Mouse (Mus musculus) CH12.LX (cell line): Measurements from ENCODE around the gene Setd2. TPM values are rescaled to one million over a fixed set of nuclear protein-coding genes. Genes with fewer than 3 reads are reported as not detected.
A peak's percentile ranks its signal among the peaks of the same experiment; 100 is the strongest.

Experiments used
- DNase-seq: peaks from one replicate; pipeline ENCODE4 v3.0.0-alpha.2; 2013; ENCODE audit errors: extremely low read depth
- H3K27ac ChIP-seq: 2 replicates; pipeline ENCODE4 v1.5.1; 2012; ENCODE audit warnings: low read depth, mild to moderate bottlenecking, control low read depth, moderate library complexity; ENCODE audit not compliant: insufficient read depth
- H3K27me3 ChIP-seq: replicated peaks from 2 replicates; pipeline ENCODE3; 2012; ENCODE audit warnings: inconsistent platforms
- H3K36me3 ChIP-seq, 2 experiments: replicated peaks in 1 of 2; 2 replicates each; pipeline versions ENCODE3 to v1.6.1; 2012; ENCODE audit warnings: inconsistent platforms in 1 of 2, low read length in 1 of 2, mild to moderate bottlenecking in 1 of 2, mixed read lengths in 1 of 2, moderate library complexity in 1 of 2; ENCODE audit not compliant: control insufficient read depth in 1 of 2, insufficient read depth in 1 of 2
- H3K4me1 ChIP-seq, 2 experiments: 2 replicates each; pipeline ENCODE4 v1.6.1; 2012; ENCODE audit warnings: inconsistent platforms in 1 of 2, moderate library complexity in 1 of 2; ENCODE audit not compliant: insufficient read depth in 2 of 2, control insufficient read depth in 1 of 2
- H3K4me2 ChIP-seq: 2 replicates; pipeline ENCODE4 v1.6.1; 2012; ENCODE audit warnings: low read depth, mild to moderate bottlenecking, control low read depth; ENCODE audit not compliant: poor library complexity, insufficient read depth, severe bottlenecking
- H3K4me3 ChIP-seq, 3 experiments: fragments of 150-350 bp in 1 of 3; sonication (generic) in 1 of 3; replicated peaks in 1 of 3; 2 replicates each; pipeline versions ENCODE3 to v1.5.1; 2011 to 2012; ENCODE audit warnings: low read depth in 2 of 3, low read length in 2 of 3, mild to moderate bottlenecking in 2 of 3, moderate library complexity in 2 of 3, control low read depth in 1 of 3, improper control_type of control experiment in 1 of 3, inconsistent platforms in 1 of 3, mixed read lengths in 1 of 3; ENCODE audit not compliant: poor library complexity in 1 of 3
- H3K79me2 ChIP-seq: replicated peaks from 2 replicates; pipeline ENCODE4 v1.6.1; 2012; ENCODE audit warnings: mild to moderate bottlenecking, moderate library complexity; ENCODE audit not compliant: control insufficient read depth, poor library complexity, insufficient read depth, severe bottlenecking; ENCODE audit errors: extremely low read depth
- H3K9ac ChIP-seq: 2 replicates; pipeline ENCODE4 v1.6.1; 2012; ENCODE audit warnings: low read depth, mild to moderate bottlenecking, control low read depth, moderate library complexity; ENCODE audit not compliant: insufficient read depth
- H3K9me3 ChIP-seq: replicated peaks from 2 replicates; pipeline ENCODE3; 2012; ENCODE audit warnings: low read length, inconsistent platforms, mixed read lengths
- BHLHE40 ChIP-seq: IDR thresholded peaks from 2 replicates; pipeline ENCODE4 v1.6.1; 2011; ENCODE audit warnings: mild to moderate bottlenecking, low read depth, low read length, improper control_type of control experiment
- CHD1 ChIP-seq: IDR thresholded peaks from 2 replicates; pipeline ENCODE4 v1.6.1; 2012; ENCODE audit warnings: low read depth, low read length, improper control_type of control experiment, inconsistent platforms
- CTCF ChIP-seq, 2 experiments: IDR thresholded peaks in 1 of 2; conservative IDR thresholded peaks in 1 of 2; 2 replicates each; pipeline ENCODE4 v1.5.1; 2011 to 2012; ENCODE audit warnings: low read depth in 2 of 2, low read length in 2 of 2, improper control_type of control experiment in 1 of 2, inconsistent platforms in 1 of 2, mild to moderate bottlenecking in 1 of 2, moderate library complexity in 1 of 2
- E2F4 ChIP-seq: IDR thresholded peaks from 2 replicates; pipeline ENCODE4 v1.6.1; 2011; ENCODE audit warnings: low read depth, low read length, improper control_type of control experiment; ENCODE audit not compliant: insufficient replicate concordance
- EP300 ChIP-seq: IDR thresholded peaks from 2 replicates; pipeline ENCODE4 v1.6.1; 2011; ENCODE audit warnings: low read length, improper control_type of control experiment
- ETS1 ChIP-seq: conservative IDR thresholded peaks from 2 replicates; pipeline ENCODE4 v1.6.1; 2012; ENCODE audit warnings: low read depth, mild to moderate bottlenecking, inconsistent platforms, low read length, improper control_type of control experiment, moderate library complexity
- HCFC1 ChIP-seq: IDR thresholded peaks from 2 replicates; pipeline ENCODE4 v1.6.1; 2012; ENCODE audit warnings: low read depth, mild to moderate bottlenecking, inconsistent platforms, low read length, improper control_type of control experiment
- IRF4 ChIP-seq: IDR thresholded peaks from 2 replicates; pipeline ENCODE4 v1.6.1; 2014; ENCODE audit warnings: low read depth, mild to moderate bottlenecking, inconsistent platforms, low read length, improper control_type of control experiment
- JUN ChIP-seq: IDR thresholded peaks from 2 replicates; pipeline ENCODE4 v1.6.1; 2011; ENCODE audit warnings: low read depth, mild to moderate bottlenecking, low read length, improper control_type of control experiment, moderate library complexity; ENCODE audit not compliant: insufficient read depth
- JUND ChIP-seq: conservative IDR thresholded peaks from 2 replicates; pipeline ENCODE4 v1.6.1; 2011; ENCODE audit warnings: low read depth, low read length, improper control_type of control experiment
- MAFK ChIP-seq: IDR thresholded peaks from 2 replicates; pipeline ENCODE4 v1.6.1; 2011; ENCODE audit warnings: low read length, improper control_type of control experiment; ENCODE audit not compliant: insufficient replicate concordance
- MAZ ChIP-seq: IDR thresholded peaks from 2 replicates; pipeline ENCODE4 v1.6.1; 2012; ENCODE audit warnings: low read depth, mild to moderate bottlenecking, inconsistent platforms, low read length, improper control_type of control experiment, moderate library complexity
- MEF2A ChIP-seq: IDR thresholded peaks from 2 replicates; pipeline ENCODE4 v1.6.1; 2014; ENCODE audit warnings: low read depth, mild to moderate bottlenecking, inconsistent platforms, low read length, improper control_type of control experiment, borderline replicate concordance
- MYC ChIP-seq: IDR thresholded peaks from 2 replicates; pipeline ENCODE4 v1.6.1; 2011; ENCODE audit warnings: low read depth, mild to moderate bottlenecking, improper control_type of control experiment, low read length
- NELFE ChIP-seq: IDR thresholded peaks from 2 replicates; pipeline ENCODE4 v1.6.1; 2011; ENCODE audit warnings: low read depth, low read length, improper control_type of control experiment
- NRF1 ChIP-seq: IDR thresholded peaks from 2 replicates; pipeline ENCODE4 v1.6.1; 2014; ENCODE audit warnings: low read depth, mild to moderate bottlenecking, inconsistent platforms, low read length, improper control_type of control experiment, moderate library complexity
- POLR2AphosphoS2 ChIP-seq: IDR thresholded peaks from 2 replicates; pipeline ENCODE4 v1.6.1; 2011; ENCODE audit warnings: low read depth, low read length, improper control_type of control experiment
- RAD21 ChIP-seq: IDR thresholded peaks from 2 replicates; pipeline ENCODE4 v1.6.1; 2011; ENCODE audit warnings: low read depth, mild to moderate bottlenecking, low read length, improper control_type of control experiment, moderate library complexity
- RCOR1 ChIP-seq: conservative IDR thresholded peaks from 2 replicates; pipeline ENCODE4 v1.6.1; 2012; ENCODE audit warnings: low read depth, mild to moderate bottlenecking, inconsistent platforms, low read length, improper control_type of control experiment
- SMC3 ChIP-seq: IDR thresholded peaks from 2 replicates; pipeline ENCODE4 v1.6.1; 2011; ENCODE audit warnings: low read depth, low read length, improper control_type of control experiment
- TBP ChIP-seq: conservative IDR thresholded peaks from 2 replicates; pipeline ENCODE4 v1.6.1; 2011; ENCODE audit warnings: low read depth, low read length, improper control_type of control experiment
- UBTF ChIP-seq: IDR thresholded peaks from 2 replicates; pipeline ENCODE4 v1.6.1; 2012; ENCODE audit warnings: low read depth, mild to moderate bottlenecking, inconsistent platforms, low read length, improper control_type of control experiment, moderate library complexity
- USF1 ChIP-seq: IDR thresholded peaks from 2 replicates; pipeline ENCODE4 v1.6.1; 2014; ENCODE audit warnings: low read depth, mild to moderate bottlenecking, inconsistent platforms, low read length, improper control_type of control experiment
- USF2 ChIP-seq: conservative IDR thresholded peaks from 2 replicates; pipeline ENCODE4 v1.6.1; 2011; ENCODE audit warnings: low read depth, low read length, improper control_type of control experiment
- ZC3H11A ChIP-seq: IDR thresholded peaks from 2 replicates; pipeline ENCODE4 v1.6.1; 2012; ENCODE audit warnings: low read depth, mild to moderate bottlenecking, inconsistent platforms, low read length, improper control_type of control experiment
- ZMIZ1 ChIP-seq: IDR thresholded peaks from 2 replicates; pipeline ENCODE4 v1.6.1; 2012; ENCODE audit warnings: low read depth, mild to moderate bottlenecking, inconsistent platforms, low read length, improper control_type of control experiment
- ZNF384 ChIP-seq: IDR thresholded peaks from 2 replicates; pipeline ENCODE4 v1.6.1; 2012; ENCODE audit warnings: low read depth, low read length, improper control_type of control experiment, inconsistent platforms
- dilution Hi-C: fragments of 300-500 bp; cut with MboI; formaldehyde crosslinking; loops from 2 replicates; pipeline ENCODE4 v1.14.3; 2020; ENCODE audit warnings: low sequenced_read_pairs; ENCODE audit not compliant: extremely low pct_unique_long_range_greater_than_20kb, extremely low pct_ligation_motif_present
- in situ Hi-C: fragments of 300-500 bp; cut with MboI; formaldehyde crosslinking; loops from 3 replicates; pipeline ENCODE4 v1.14.3; 2019; ENCODE audit warnings: low sequenced_read_pairs, low pct_ligation_motif_present, low pct_unique_long_range_greater_than_20kb, mixed read lengths
- polyA plus RNA-seq: library from polyadenylated mRNA; unstranded; fragments of >175 nt; gene quantifications from 2 replicates; pipeline ENCODE4 v1.2.1, GENCODE M21; 2012; ENCODE audit warnings: low read depth; ENCODE audit not compliant: insufficient read length
- total RNA-seq, 2 experiments: library from RNA; depleted of rRNA; stranded (reverse); fragments of 300-350 nt in 1 of 2; fragments of >200 nt in 1 of 2; gene quantifications; 2 replicates each; pipeline ENCODE4 v1.2.3; 2012 to 2014

Gene Setd2
- total and polyA plus RNA-seq, 3 experiments = 35.8 to 87.1 (median 41.6) TPM

- Histone ChIP-seq H3K9me3 (no peaks in the 10 kb centered on the region), H3K4me3 (no peak overlapping the region), H3K4me1 (peaks cover 2 to 17% of the 10 kb centered on the region in 2 experiments; a peak in 2 of 4 replicates), H3K27ac (no peak overlapping the region), H3K36me3 (peaks cover 54 to 78% of the 10 kb centered on the region in 2 experiments), H3K27me3 (no peaks in the 10 kb centered on the region), H3K4me2 (no peak overlapping the region), H3K79me2 (no peaks in the 10 kb centered on the region), H3K9ac (no peak overlapping the region)
- in situ Hi-C loops = loop anchor here (5.0 kb wide), 1 partner anchor 208 kb away; no protein-coding TSS in a partner anchor
- peak; percentile 35 for DNase-seq
- dilution Hi-C loops = no loop called here
- TF ChIP-seq ZNF384 (no peak), POLR2AphosphoS2 (no peak), ETS1 (no peak), TBP (no peak), JUND (no peak), RAD21 (peak; percentile 10), USF1 (no peak), CTCF (conservative IDR thresholded peaks at IDR 0.05 in 1 of 2, IDR thresholded peaks at IDR 0.05 in 1 of 2; ENCODE audit: low read depth in 2 of 2, low read length in 2 of 2) (peak; percentile 30 to 57), EP300 (no peak), MAFK (no peak), IRF4 (no peak), ZMIZ1 (no peak), BHLHE40 (no peak), USF2 (no peak), MYC (no peak), MAZ (no peak), JUN (no peak), HCFC1 (no peak), NRF1 (no peak), UBTF (no peak), RCOR1 (no peak), E2F4 (no peak), SMC3 (peak; percentile 42), ZC3H11A (no peak), CHD1 (no peak), NELFE (no peak), MEF2A (no peak)
Measured at GRCm38 (mm10) chr9:110620180-110620579, 87.8 kb downstream of the Setd2 start.
